Mouse (Mus musculus): ENCODE measurements at regions not wholly inside any gene's neighbourhood (a gene's known extent, or its start where the extent isn't known, plus 50 kb on each side); places are given as distances from the start of the nearest gene placed in this dataset.

DNA sequence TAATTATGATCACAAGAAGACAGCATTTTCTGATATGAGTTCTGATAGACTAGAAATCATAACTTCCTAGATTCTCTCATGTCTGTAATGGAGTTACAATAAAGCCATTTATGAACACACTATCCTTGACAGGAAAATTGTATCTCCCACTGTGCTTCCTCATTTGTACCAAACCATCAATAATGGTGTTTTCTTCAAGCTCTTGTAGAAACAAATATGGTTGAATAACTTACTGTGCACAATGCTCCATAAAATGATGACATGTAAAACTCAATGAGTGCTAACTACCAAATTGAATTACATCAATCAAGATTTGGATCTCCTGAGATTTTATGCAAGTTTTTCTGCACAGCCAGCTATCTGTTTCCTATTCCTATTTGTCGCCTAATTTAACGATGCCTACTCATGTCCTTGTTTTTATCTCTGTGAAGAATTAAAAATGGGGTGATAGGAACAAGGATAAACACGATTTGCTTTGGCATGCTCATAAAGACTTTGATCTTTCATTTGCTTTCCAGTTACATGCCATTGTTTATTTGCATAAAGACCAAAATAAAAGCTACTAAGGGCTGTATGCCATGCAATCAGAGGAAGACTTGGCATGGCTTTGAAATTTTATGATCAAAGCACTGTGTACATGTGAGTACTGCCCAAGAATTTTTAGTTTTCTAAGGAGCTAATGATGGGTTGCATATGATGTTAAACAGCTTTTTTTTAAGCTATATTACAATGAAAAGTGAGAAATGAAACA lies 780.6 kb upstream of the Slit2 start:
- TF ChIP-seq EP300 (optimal IDR thresholded peaks at IDR 0.05) (no peak), CTCF (IDR thresholded peaks at IDR 0.05; ENCODE audit: low read depth) (no peak)
